Mouse (Mus musculus): ENCODE measurements around the gene Vangl2.

The Vangl2 gene

DNA sequence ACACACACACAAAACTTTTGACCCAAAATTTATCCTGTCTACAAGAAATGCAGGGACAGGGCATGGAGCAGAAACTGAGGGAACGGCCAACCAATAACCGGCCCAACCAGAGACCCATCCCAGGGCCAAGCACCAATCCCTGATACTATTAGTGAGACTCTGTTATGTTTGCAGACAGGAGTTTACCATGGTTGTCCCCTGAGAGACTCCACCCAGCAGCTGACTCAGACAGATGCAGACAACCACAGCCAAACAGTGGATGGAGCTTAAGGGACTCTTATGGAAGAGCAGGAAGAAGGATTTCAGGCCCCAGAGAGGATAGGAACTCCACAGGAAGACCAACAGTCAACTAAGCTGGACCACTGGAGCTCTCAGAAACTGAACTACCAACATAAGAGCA lies 1.7 kb upstream of the Vangl2 start:
- no peak for DNase-seq (ENCODE audit: low spot score in 2 of 2)

DNA sequence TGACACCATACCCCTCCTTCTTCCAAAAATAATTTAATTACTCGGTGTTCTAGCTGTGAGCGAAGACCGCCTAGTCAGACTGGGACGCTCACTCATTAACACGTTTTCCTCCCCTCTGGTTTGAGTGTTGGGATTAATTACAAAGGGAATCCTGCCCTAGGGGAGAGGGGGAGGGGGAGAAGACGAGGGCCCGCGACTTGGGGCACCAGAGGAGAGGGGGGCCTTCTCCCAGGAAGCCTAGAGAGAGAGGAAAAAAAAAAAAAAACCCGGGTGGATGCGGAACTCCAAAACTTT lies 488 bp downstream of the Vangl2 start:
- DNase-seq (ENCODE audit: low spot score in 2 of 2) = no peak

DNA sequence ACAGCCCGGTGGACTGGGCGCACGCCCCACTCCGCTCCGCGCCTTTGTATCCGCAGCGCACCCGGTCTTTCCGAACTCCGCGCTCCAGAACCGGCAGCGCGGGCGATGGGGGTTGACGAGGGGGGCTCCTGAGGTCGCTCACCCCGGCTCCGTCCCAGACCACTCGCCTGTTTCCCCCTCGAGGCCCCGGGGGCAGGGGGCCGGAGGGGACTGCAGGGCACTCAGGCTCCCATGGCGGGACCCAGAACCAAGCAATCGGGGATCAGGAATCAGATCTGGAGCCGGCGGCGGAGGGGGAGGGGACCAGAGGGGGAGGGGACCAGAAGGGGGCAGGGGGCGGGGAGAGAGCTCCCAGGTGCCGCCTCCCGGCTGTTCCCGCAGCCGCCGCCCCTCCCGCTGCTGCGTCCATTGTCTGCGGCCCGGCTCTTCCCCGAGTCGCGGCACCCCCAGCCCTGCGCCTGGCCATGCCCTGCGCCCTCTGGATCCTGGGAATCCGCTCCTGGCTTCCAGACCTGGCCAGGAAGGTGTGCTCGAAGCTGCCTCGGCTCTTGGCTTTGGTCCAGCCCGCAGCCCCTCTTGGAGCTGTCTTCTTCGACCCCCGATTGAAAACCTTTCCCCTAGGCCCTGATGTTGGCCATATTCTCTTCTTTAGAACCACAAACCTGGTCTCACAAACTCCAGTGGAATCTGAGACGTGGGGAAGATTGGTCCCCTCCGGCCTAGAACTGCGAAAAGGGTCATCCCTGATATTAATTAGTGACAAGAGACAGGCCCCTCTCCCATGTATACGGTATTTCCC lies 1.0 kb downstream of the Vangl2 start:
- DNase-seq (ENCODE audit: low spot score in 2 of 2) = peak; percentile 74 to 81

DNA sequence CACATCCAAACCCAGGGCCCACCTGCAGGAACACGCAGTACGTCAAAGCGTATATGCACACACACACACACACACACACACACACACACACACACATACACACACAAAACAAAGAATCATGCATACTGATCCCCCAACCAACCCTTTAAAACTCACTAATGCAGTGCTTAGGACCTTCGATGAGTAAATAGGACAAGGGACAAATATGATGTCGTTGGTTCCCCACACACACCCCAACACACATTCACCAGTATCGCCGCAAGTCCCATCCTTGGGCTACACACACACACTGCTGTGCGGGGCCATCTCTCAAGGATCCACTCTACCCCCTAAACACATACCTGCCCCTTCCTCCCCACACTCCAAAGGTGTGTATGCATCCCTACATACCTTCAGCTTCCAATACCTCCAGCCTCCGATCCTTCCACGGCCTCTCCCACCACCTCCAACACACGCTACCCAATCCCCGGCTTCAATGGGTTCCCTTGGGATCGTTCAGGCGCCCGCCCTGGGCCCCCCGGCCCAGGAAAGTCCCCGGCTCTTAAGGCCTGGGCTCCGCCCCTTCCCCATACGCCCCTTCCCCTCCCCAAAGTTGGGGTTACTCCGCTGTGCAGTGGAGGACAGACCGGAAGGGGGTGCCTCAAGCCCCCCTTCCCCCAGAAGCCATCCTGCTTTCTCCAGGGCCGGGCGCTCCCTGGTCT lies 1.9 kb downstream of the Vangl2 start:
- no peak for DNase-seq (ENCODE audit: low spot score in 2 of 2)

DNA sequence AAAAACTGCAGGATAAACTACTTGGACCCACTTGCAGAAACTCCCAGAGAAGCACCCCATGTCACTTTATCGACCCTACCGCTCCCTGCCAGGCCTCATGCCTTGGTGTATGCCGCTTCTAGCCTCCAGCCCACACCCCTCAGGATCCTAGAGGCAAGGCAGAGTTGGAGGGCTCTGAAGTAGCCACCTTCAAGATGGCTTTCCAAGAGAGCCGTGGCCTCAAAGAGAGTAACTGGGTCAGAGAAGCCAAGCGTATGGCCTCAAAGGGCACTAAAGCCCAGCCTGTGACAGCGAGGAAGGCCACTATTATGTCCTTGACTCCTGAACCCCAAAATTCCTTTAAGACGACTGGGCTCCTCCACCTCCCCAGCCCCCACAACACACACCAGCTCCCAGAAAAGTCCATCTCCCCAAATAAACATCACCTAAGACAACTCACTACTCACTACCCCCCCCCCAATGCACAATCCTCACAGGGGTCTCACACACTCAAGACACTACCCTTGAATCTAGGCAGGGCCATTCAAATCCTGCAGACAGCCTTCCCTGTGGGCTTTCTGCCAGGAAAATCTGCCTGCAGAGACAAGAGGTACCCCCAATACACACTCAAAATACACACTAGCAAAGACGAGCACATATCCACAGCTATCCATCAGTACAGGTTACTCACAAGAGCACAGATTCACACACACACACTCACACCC lies 2.9 kb downstream of the Vangl2 start:
- no peak for DNase-seq (ENCODE audit: low spot score in 2 of 2)

DNA sequence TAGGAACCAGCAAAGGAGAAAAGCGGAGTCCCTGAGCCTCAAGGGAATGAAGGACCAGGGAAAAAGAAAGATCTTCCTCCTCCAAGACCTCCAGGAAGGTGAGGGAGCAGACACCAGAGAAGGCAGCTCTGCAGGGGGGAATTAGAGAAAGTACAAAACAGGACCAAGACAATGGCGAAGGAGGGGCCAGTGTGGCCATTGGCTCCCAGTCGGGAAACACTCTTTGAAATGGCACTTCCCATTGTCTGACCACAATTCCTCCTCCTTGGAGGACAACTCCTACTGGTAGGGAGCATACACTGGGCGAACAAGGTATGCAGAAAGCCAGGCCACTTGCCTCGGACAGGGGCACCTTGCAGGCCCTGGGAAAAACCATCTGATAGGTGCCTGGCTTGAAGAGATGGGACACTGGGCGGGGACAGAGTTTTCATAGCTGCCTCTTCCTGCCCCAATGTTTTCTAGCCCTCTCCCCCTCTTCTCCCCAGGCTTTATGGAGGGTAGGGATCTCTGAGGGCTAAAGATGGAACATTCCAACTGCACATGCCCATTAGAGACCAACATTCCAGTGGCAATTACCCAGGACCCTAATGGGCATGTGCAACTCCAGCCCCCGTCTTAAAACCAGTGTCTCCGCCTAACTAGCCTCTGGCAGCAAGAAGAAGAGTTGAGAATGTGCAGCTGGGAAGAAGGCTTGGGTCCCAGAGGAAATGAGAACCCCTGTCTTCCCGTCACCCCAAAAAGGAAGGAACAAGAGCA lies 3.9 kb downstream of the Vangl2 start:
- no peak for DNase-seq (ENCODE audit: low spot score in 2 of 2)

DNA sequence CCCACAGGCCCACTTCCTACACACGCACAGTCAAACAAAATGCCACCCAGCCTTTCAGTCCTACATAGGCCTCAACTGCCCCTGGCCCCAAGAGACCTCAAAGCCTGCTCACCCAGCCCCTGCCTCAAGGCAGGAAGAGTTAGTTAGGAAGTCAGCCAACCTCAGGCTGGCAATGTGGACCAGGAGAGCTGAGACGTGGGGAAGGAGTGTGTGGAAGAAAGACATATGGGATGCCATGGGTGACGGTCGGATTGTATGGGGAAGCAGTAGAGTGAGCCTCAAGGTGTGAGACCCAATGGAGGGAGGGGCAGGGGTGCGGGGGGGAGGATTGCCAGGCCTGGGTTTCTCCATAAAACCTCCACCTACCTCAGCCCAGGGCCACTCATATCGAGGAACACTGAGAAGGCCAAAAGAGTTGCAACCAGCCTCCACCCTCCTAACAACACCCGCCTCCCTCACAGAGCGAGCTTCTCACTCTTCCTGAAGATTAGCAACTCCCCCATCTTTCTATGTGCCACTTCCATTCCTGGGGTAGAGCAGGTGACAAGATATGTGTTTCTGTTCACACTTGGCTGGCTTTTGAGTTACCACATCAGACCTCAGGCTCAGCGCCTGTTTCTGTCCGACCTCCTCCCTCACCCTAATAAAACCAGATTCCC lies 8.3 kb downstream of the Vangl2 start:
- DNase-seq (ENCODE audit: low spot score in 2 of 2) = no peak

- DNase-seq (ENCODE audit: low spot score in 2 of 2) = peak; percentile 32 to 40
Observed at GRCm38 (mm10) chr1:172019339-172019738, 8.9 kb downstream of the Vangl2 start.

GRCm38 (mm10) chr1:172018336-172019311 lies 9.6 kb downstream of the Vangl2 start:
- no peak for DNase-seq (ENCODE audit: low spot score in 2 of 2)

DNA sequence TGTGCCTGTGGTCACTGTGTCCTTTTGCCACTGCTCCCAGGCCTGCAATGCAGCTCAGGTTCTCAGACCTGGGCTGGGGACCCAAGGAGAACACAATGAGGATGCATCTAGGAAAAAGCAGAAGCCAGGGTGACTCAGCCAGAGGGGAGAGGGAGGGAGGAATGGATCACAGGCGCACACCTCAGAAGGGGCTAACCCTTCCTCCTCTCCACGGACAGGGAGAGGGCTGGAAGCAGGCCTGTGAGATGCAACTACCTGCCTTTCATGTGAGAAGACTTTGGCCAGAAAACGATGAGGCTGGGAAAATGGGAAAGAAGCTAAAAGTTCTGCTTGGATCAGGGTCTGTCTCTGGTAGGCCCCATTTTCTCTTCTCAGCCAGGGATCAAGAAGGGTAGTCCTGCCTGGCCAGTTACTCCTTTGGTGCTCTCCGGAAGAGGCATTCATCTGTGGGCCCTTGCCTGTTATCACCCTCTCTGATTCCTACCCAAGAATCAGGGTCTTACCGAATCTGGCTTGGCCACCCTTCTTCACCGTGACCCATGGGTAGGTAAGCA lies 10.7 kb downstream of the Vangl2 start:
- DNase-seq (ENCODE audit: low spot score in 2 of 2) = no peak

DNA sequence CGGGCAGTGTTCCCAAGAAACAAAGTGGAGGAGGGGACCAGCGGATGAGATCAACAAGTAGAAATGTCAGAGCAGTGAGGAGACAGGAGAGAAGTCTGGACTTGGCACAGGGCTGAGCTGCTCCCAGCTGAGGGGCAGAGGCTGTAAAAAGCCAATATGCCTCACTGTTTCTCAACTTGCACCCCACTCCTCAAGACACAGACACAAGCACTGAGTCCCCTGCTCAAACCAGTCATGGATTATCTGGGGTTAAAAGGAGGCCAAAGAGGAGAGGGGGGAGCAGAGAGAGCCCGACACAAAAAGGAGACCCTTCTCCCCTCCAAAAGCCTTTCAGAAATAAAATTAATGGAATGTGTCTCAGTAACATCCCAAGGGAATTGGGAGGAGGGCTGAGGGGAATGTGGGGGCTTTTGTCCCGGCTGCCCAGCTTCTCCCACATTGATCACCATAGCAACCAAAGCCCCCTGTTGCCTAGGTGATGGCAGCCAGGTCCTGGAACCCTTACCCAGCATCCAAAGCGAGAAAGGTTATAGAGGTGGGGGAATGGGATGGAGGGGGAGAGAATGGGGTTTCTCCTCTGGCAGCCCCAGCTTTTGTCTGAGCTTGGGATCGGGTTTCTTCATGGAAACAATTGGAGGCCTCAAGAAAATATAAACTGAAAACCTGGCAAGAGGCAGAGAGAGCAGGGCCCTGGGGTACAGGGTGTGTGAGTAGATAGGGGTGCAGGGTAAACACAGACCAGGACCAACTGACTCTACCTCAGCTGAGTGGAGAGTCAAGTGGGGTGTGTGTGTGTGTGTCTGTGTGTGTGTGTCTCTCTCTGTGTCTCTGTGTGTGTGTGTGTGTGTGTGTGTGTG lies 11.4 kb downstream of the Vangl2 start:
- no peak for DNase-seq (ENCODE audit: low spot score in 2 of 2)

GRCm38 (mm10) chr1:172016031-172016430 lies 12.2 kb downstream of the Vangl2 start:
- DNase-seq (ENCODE audit: low spot score in 2 of 2) = no peak

DNA sequence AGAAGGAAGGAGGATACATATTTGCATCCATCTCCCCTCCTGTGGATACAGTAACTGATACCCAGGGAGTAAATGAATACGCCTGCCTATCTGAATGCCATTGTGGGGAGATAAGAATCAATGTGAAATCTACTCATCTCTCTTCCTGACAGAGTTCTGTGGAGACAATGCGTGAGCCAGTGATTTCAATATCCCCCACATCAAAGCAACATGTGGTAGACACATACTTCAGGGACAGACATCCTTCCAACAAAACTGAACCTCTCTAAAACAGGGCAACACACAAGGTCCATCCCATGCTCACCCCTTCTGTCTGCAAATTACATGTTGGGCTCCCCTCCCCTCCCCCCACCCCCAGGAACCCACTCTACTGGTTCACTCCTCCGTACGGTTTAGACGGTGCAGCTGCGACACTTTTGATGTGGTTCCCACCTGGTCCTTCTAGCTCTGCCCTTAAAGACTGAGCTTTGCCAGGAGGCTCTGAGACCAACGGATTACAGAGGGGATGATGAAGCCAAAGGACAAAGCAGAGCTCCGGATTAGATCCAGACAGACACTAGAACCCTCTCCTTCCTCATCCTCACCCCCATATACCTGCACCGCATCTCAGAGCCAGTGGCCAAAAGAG lies 12.8 kb downstream of the Vangl2 start:
- DNase-seq (ENCODE audit: low spot score in 2 of 2) = no peak

- no peak for DNase-seq (ENCODE audit: low spot score in 2 of 2)
Observed at GRCm38 (mm10) chr1:172014771-172015170, 13.5 kb downstream of the Vangl2 start.

DNA sequence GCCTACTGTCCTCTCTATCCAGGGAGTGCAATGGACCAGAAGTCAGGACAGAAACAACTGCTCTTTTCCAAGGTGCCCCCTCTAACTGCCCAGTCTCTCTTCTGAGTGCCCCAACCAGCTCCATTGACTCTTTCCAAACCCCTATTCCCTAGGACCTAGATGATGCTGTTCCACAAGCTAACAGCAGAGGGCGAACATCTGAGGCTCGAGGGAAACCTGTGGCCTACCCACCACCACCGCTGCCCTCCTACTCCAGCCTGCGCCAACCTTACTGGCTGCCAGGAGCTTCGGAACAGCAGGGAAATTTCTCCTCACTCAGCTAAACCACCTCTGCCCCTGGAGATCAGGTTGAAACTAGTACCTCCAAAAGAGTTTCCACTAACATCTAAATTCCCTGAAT lies 16.2 kb downstream of the Vangl2 start:
- DNase-seq (ENCODE audit: low spot score in 2 of 2) = peak; percentile 46 to 54

DNA sequence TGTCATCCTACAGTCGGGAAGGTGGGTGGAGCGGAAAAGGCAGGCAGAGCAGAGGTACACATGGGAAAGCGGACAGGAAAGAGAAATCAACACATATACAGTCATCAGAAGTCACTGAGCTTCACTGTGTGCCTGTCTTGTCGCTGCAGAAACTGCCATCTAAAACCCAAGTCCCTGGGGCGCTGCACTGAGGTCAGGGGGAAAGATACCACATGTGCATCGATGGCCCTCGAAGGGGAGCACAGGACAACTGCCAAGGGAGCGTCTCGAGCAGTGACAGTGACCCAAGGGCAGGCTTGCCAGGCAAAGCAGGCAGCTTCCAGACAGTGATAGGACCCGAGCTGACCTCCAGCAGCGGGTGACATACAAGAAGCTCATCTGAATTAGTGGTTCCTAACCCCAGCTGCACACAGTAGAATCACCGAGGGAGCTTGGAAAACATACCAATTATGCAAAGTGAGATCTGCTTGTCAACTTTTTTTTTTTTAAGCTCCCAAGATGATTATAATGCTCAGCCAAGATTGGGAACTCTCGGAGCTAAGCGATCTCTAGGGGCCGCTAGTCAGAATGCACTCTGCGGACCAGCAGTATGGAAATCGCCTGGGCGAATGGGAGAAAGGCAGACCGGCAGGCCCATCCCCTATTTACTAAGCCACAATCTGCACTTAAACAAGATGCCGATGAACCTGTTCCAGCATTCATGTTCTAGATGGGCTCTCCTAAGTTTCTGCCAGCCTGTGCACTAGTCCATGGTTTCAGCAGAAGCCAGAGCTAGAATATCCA lies 18.0 kb downstream of the Vangl2 start:
- DNase-seq (ENCODE audit: low spot score in 2 of 2) = no peak

DNA sequence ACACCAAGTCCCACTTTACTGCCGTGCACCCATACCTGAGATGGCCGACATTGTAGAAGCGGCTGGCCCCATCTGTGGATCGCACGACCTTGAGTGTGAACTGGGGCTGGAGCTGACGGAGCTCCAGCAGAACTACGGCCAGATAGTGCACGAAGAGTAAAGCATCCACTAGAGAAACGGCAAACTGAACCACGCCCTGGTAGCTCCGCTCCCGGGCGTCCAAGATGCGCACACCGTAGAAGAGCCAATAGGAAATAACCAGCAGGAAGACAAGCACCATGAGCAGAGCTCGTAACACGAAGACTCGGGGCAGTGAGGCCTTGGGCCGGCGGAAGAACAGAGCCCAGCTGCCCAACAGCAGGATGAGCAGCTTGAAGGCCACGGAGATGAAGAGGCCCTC lies 18.8 kb downstream of the Vangl2 start:
- no peak for DNase-seq (ENCODE audit: low spot score in 2 of 2)

- DNase-seq (ENCODE audit: low spot score in 2 of 2) = no peak
Observed at GRCm38 (mm10) chr1:172008351-172008750, 19.9 kb downstream of the Vangl2 start.

Measured in urinary bladder, postnatal 36 days (tissue).